Mouse (Mus musculus) gastrocnemius, adult 8-10 months (tissue): Measurements from ENCODE around the gene Cadm4. TPM values are rescaled to one million over a fixed set of nuclear protein-coding genes. Genes with fewer than 3 reads are reported as not detected.
"Not testable (repeated sequence)": the region's sequence is repeated elsewhere in the genome, so short reads cannot be mapped to it uniquely, and the experiment has no call there.

Experiments
- DNase-seq, 2 experiments: peaks; one replicate each; pipeline ENCODE4 v3.0.0; 2022; ENCODE audit warnings: low spot score in 2 of 2
- total RNA-seq, 4 experiments: library from RNA; stranded (reverse); gene quantifications; 2 replicates each; pipeline ENCODE4 v1.2.4; 2022

Cadm4 gene
- total RNA-seq, 4 experiments from 2014 or later = 0.87 to 3.6 (median 1.8) TPM

DNA sequence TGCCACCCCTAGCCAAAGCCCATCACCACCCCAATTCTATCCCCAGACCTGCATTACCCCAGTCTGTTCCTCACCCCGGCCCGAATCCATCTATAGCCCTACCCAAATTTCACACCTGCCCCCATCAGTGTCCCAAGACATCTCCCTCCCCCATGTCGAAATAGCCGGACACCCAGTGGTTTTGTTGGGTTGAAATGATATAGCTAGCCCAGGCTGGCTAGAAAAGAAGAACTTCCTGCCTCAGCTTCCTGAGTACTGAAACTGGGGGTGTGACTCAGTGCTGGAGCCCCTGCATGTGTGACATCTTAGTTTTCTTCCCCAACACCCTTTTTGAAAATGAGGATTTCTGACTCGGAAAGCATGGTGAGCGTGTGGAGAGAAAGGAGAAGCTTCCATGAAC lies 15.0 kb upstream of the Cadm4 start:
- DNase-seq = no peak

DNA sequence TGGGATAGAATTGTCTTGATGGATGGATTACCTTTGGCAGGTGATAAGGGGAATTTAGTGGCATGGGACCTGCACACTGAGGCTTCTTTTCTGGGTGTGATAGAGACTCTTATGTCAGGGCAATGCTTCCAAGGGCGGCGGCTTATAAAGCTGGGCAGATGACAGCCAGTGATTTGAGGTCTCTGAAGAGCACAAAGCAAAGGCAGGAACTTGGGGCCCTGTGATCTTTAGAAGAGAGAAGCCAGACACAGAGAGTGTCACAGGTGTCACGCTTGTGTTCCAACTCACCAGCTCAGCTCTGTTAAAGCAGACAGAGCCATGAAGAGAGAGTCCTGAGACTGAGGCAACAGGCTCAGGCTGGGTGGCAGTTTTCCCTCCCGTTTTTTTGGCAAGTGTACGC lies 13.9 kb upstream of the Cadm4 start:
- DNase-seq = no peak

DNA sequence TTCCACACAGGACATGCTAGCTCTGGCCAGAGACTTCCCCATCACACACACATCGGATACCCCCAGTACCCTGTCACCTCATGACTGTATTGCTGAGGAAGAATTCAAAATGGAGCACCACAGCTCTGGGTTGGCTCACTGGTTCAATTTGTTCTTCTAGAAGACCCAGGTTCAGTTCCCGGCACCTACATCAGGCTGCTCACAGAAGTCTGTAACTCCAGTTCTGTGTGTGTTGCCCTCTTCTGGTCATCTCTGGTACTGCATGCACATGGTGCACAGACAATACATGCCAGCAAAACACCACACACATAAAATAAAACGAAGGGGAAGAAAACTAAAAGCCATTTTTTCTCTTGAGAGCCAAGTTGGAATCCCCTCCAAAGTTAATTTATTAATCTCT lies 12.7 kb upstream of the Cadm4 start:
- DNase-seq = no peak

DNA sequence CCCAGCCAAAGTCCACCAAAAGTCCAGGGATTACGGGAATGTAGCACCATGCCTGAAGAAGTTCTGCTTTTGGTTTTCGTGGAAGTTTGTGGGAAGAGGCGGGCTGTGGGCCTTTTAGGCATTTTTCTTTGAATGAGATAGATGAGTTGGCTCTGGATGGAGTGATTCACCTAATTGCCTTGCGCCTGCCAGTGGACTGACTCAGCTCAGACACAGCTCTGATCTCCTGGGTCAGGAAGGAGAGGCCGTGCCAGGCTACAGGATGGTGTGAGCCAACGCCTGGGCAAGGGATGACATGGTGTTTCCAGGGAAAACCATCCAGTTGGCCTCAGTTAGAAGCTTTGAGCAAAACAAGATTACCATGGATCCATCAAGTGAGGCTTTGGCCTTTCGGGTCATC lies 11.5 kb upstream of the Cadm4 start:
- DNase-seq = no peak

DNA sequence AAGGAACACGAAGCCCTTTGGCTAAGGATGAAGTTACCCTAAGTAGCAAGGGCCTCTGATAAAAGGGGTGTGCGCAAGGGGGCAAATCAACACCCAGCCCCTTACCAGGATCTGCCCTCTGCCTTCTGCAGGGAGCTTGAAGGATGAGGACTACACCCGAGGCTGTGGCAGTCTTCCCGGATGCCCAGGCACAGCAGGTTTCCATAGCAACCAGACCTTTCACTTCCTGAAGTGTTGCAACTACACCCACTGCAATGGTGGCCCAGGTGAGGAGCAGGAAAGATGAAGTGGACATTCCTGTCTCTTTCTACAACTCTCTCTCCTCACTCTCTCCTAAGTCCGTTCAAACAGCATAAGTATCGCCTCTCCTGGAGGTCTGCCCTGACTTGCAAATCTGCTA lies 9.4 kb upstream of the Cadm4 start:
- DNase-seq = no peak

DNA sequence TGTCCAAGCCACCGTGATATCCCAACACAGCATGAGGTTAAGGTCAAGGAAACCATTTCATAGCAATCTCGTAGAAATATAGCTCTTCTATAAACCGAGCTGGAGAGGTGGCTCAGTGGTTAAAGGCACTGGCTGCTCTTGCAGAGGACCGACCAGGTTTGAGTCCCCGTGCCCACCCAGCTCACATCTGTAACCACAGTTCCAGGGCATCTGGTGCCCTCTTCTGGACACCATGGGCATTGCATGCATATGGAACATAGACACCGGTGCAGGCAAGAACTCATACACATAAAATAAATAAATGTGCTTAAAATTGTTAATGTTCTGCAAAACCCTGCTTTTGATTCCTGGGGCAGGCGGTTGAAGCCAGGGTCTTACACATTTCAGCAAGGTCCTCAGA lies 8.9 kb upstream of the Cadm4 start:
- no peak for DNase-seq

DNA sequence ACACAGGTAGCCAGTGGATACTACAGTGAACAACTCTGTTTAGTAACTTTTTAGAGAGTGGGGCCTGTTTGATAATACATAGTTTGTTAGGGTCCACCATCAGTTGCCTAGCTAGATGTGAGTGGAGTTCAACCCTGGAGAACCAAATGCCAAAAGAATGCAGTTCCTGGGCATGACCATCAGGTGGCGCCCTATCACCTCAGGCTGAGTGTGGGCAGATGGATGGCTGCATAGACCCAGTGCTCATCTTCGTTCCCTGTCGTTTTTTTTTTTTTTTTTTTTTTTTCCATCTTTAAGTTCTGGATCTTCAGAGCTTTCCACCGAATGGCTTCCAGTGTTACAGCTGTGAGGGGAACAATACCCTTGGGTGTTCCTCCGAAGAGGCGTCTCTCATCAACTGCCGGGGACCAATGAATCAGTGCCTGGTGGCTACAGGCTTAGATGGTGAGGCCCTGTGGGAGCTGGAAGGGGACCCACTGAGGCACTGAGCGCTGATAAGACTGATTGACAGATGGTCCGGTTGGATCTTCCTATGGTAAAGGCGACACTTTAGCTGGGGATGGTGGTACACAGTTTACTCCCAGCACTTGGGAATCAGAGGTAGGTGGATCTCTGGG lies 7.8 kb upstream of the Cadm4 start:
- DNase-seq = peak in 1 of 2 experiments; percentile 28

DNA sequence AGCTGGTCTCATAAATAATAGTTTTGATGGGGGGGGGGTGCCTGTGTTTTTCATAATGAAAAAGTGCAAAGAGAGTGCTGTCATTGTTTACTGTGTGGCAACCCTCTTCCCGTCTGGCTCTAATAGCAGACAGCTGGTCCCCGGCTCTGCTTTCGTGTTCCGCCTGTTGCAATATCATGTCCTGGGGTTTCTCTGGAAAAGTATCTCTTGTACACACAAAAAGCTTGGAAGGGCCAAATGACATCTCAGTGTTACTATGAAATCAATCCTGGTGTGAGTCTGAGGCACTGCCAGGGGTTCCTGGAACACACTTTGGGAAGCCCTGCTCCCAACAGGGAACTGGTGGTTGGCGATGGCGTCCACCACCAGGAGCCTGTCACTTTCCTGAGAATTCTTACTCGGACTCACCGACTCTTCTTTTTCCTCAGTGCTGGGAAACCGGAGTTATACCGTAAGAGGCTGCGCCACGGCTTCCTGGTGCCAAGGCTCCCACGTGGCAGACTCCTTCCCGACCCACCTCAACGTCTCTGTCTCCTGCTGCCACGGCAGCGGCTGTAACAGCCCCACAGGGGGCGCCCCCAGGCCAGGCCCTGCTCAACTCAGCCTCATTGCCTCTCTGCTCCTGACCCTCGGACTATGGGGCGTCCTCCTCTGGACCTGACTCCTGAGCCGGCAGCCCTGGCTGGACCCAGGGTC lies 6.9 kb upstream of the Cadm4 start:
- DNase-seq = no peak

DNA sequence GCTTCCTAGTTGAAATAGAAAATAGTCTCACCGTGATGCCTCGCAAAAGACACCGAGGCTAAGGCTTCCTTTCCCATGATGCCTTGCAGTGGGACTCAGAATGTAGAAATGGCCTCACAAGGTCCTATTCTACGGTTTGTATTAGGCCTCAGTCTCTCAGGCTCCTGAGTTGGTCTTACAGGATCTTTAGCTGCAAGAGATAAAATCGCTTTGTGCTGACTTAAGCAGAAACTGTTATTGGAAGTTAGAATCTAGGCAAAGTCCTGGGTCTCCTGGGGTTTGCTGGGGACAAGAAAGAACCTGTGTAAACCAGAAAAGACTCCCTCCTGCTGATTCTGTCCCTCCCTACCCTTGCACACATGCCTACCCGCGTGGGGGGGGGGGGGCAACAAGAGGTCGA lies 5.5 kb upstream of the Cadm4 start:
- no peak for DNase-seq

DNA sequence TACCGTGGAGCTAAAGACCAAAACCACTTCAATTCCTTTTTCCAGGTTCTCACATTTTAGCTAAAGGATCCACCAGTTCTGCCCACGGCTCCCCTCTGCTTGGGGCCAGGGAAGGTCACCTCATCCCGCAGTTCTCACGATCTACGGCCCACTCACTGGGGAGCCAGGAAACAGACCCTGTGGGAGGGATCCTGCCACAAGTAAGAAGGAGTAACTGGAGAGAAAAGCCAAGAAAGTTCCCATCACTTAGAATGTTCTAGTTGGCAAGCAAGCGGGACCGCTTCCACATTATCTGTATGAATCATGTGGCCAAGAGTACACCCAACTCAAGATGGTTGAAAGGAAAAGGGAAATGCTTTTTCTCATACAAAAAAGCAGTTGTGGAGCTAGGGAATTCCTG lies 5.0 kb upstream of the Cadm4 start:
- no peak for DNase-seq

DNA sequence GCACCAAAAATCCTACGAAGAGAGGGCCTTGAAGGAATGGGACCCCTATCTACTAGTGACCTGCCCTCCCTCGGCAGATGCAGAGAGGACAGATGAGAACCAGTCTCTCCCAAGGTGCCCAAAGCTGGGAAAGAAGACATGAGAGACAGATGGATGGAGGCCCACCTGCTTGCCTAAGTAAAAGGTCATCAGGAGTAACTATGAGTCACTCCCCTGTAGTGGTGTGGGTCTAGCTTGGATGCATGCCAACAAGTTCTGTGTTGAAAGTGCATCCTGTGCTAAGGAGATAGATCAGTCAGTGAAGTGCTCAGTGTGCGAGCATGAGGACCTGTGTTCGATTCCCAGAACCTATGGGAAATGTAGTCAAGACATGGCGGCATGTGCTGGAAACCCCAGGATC lies 2.9 kb upstream of the Cadm4 start:
- no peak for DNase-seq

DNA sequence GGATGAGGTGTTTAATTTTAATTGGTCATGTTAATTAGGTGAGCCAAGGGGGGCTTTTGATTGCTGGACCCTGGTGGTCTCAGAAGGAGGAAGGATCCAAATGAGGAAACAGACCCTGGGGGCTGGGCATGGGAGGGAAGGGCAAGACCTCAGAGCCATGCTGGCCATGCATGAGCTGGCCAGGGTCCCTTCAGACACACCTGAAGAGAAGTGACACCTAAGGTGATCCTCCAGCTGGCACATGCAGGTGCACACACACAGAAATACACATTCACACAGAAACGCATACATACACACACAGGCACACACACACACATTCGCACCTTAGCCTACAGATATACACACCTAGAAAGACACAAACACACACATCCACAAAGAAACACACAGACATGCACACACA lies 2.1 kb upstream of the Cadm4 start:
- no peak for DNase-seq

DNA sequence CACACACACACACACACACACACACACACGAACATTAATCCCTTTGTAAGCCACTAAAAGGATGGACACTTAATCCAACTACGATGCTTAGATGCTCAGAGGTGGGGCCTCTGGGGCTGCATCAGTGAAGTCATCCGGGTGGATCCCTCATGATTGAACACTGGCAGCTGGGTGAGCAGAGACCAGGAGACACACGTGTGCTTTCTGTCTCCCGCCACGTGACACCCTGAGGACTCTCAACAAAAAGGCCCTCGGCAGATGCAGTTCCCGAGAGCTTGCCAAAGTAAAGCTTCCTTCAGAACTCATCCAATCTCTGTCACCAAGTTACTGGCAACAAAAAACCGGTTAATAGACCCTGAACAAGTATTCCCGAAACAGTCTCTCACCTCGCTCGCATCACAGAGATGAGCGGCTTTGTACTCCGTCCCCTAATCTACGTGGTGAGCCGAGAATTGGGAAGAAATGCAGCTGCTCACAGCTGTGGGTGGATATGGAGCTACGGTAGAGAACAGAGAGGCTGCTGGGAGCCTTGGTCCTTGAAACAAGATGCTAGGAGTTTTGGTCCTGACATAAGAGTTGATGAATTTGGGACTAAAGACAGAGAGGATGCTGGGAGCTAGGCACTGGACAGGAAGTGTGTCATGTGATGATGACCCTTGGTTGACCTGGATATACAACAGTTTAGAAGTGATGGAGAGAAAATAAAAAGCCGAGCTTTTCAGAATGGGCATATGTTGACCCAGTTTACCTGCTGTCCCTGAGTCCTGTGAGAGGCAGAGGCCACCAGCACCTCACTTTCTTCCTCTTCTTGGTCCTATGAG lies 1.5 kb upstream of the Cadm4 start:
- DNase-seq = peak; percentile 25 to 31

DNA sequence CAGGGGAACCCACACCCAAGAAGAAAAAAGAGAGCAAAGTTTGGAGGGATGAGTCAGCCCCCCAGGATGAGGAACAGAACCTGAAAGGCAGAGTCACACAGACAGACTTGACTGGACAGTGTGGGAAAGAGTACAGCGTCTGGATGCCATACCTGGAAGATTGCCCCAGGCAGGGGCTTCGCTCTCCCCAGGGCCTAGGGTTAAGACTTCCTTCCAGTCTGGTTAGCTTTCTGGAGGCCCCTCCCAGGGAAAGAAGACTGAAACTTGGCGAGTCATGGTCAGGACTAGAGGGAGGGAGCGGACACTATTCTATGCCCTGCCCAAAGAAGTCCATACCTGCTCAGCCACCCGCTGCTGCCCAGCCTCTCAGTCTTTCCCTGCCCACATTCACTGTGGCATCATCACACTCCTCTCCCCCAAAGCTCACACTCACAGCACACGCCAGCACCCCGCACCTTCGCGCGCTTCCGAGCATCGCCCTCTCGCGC lies 793 bp upstream of the Cadm4 start:
- no peak for DNase-seq

DNA sequence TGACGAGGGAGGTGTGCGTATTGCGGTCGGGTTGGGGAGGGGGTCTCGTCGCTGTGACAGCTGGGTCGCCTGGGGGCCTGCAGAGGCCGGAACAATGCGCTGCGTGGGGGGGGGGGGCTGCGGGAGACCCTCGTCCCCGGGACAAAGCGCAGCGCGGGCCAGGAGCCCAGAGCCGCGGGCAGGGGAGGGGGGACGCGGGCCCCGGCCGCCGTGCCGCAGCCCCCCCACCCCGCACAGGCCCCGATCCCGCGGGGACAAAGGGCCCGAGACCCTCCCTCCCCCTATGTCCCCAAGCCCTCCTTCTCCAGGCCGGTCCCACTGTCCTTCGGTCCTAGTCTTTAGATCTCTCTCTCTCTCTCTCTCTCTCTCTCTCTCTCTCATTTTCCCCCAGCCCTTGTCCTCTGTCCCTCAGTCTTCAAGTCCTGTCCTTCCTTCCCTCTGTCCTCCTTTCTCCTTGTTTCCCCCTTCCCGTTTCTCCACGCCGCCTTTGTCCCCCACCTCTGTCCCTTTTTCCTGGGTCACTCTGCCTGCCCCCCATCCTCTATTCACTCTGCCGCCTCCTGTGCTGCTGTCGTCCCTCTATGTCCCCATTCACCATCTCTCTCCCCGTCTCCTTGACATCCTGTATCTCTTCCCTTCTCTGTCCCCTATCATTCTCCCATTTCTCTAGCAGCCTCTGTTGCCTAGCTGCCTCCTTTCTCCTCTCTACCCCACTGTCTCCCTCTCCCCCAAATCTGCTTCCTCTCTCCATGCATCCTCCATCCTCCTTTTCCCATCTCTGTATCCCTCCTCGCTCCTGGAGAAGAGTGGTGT lies 591 bp downstream of the Cadm4 start:
- no peak for DNase-seq

DNA sequence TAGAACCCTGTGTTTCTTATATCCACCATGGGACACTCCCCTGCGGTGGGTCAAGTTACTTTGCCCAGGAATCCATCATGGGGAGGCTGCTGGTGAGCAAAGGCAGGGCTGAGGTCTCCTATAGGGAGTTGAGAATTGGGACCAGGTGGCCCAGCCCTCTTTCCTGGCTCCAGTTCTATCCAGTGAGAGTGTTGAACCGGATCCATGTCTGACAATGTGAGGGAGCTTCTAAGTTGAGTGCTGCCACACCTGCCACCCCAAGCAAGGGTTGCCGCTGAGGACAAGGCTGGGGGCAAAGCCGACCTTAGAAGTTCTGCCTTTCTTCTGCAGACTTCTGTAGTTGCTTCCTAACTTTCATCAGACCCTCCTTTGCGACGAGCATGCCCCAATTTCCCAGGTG lies 1.5 kb downstream of the Cadm4 start:
- DNase-seq = not testable (repeated sequence)

DNA sequence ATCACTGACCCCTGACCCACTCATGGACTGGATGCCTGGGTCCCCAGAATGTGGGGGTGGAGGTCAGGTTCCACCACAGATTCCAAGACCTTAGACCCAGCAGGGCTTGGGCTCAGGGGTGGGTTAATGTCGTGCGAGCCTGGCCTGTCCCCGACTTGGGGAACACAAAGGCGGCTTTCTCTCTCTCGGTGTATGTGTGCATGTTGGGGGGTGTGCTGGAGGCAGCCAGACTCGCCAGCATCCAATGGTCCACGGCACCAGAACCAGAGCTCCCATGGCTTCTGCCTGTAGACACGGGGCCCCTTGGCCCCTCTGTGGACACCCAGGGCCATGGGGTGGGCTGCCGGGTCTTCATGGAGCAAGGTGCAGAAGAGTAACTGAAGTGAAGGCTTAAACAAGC lies 3.7 kb downstream of the Cadm4 start:
- no peak for DNase-seq

DNA sequence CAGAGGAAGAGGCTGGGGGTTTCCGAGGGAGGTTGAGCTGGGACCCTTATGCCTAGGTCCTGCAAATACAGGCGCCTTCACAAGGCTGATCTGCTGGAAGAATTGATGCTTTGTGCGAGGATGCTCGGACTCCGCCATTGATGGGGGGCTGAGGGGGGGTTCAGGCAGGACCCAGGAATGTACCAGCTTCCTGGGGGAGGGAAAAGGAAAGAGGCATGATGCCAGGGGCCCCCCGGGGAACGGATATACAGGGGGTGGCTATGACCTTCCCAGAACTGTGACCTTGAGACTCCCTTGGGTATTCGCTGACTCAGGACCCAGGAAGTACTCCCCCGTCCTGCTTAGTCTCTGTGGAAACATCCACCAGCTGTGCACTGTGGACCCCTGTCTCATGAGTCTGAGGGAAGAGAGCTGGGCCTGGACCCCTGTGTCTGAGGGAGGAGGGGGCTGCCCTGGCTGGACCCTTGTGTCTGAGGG lies 4.9 kb downstream of the Cadm4 start:
- DNase-seq = no peak

DNA sequence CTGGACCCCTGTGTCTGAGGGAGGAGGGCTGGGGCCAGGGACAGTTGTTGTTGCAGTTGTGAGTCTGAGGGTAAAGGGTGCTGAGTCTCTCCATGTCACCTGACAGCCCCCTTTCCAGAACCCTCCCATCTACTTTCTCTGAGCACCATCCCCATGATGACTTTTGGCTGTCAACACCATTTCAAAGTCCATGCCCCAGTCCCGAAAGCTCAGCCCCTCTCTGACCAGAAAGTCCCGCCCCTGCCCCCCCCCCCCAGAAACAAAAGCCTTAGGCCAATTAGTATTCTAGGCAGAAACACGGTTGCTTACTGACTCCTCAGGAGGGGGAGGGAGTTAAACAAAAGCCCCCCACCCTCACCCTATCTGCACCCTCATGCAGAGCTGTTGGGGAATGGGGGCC lies 5.6 kb downstream of the Cadm4 start:
- DNase-seq = no peak

DNA sequence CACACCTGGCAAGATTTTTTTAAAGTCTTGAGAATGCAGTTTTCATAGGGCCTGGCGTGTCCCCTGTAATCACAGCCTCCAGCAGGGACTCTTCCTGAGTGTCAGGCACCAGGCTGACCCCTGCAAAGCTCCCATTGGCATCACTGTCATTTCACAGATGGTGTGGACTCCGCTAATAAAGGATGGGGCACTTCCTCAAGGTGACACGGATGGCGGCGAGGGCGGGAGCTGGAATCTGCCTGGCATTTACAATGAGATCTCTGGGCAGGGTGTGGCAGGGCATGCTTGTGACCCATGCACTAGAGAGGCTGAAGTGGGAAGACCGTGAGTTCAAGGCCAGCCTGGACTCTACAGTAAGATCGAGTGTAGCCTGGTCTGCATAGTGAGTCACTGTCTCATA lies 6.5 kb downstream of the Cadm4 start:
- DNase-seq = no peak

DNA sequence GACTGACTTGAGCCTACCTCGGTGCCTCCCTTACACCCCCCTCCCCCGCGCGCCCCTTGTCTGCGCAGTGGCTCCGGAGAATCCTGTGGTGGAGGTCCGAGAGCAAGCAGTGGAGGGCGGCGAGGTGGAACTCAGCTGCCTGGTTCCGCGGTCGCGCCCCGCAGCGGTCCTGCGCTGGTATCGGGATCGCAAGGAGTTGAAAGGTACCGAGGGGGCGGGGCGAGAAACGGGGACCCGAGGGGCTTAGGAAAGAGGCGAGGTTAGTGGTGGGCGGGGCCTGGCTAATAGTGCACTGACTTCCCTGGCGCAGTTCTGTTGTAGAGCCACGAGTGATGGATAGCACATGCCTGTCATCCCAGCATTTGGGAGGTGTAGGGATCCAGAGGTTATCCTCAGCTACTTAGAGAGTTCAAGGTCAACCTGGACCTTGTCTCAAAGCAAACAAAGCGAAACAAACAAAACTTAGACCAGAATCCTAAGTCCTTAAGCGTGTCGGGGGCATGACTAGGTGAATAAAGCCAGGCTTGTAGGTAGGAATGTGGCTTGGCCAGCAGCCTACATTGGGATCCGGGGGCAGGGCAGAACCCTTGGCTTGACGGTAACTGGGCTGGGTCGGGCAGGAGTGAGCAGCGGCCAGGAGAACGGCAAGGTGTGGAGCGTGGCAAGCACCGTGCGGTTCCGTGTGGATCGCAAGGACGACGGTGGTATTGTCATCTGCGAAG lies 18.2 kb downstream of the Cadm4 start:
- DNase-seq = no peak
